Mouse (Mus musculus) limb, embryonic 13.5 days (tissue): ENCODE measurements at regions not wholly inside any gene's neighbourhood (a gene's known extent, or its start where the extent isn't known, plus 50 kb on each side); places are given as distances from the start of the nearest gene placed in this dataset.
"Not testable (repeated sequence)": the region's sequence is repeated elsewhere in the genome, so short reads cannot be mapped to it uniquely, and the experiment has no call there.

Experiments
- ATAC-seq: fragments of 200-750 bp; cut with Nextera tagmentation; 2 replicates; pipeline ENCODE4 v1.8.0; 2017; ENCODE audit warnings: low read depth, moderate number of reproducible peaks, moderate TSS enrichment; ENCODE audit not compliant: low FRiP score
- H3K27ac ChIP-seq: fragments of 300-500 bp; sonication (generic); 2 replicates; pipeline ENCODE4 v1.5.1; 2015; ENCODE audit warnings: inconsistent platforms, mild to moderate bottlenecking, moderate library complexity
- H3K27me3 ChIP-seq: fragments of 300-500 bp; sonication (generic); 2 replicates; pipeline ENCODE4 v1.6.1; 2015; ENCODE audit warnings: mild to moderate bottlenecking, inconsistent platforms
- H3K36me3 ChIP-seq: fragments of 300-500 bp; sonication (generic); 2 replicates; pipeline ENCODE4 v1.6.1; 2015; ENCODE audit warnings: inconsistent platforms, mild to moderate bottlenecking, moderate library complexity
- H3K4me1 ChIP-seq: fragments of 300-500 bp; sonication (generic); 2 replicates; pipeline ENCODE4 v1.6.1; 2015; ENCODE audit warnings: inconsistent platforms
- H3K4me2 ChIP-seq: fragments of 300-500 bp; sonication (generic); replicated peaks from 2 replicates; pipeline ENCODE4 v1.6.1; 2015; ENCODE audit warnings: inconsistent platforms, mild to moderate bottlenecking, moderate library complexity
- H3K4me3 ChIP-seq: fragments of 300-500 bp; sonication (generic); 2 replicates; pipeline ENCODE4 v1.5.1; 2015; ENCODE audit warnings: moderate library complexity, mild to moderate bottlenecking, inconsistent platforms
- H3K9ac ChIP-seq: fragments of 300-500 bp; sonication (generic); 2 replicates; pipeline ENCODE4 v1.6.1; 2015; ENCODE audit warnings: mild to moderate bottlenecking, inconsistent platforms
- H3K9me3 ChIP-seq: fragments of 300-500 bp; sonication (generic); 2 replicates; pipeline ENCODE4 v1.6.1; 2016; ENCODE audit warnings: inconsistent platforms
- WGBS: fragments of 180-500 bp; shearing (Covaris S2); methylation state at CpG from one replicate; pipeline ENCODE4 v1.1.7; 2015; 5-methylcytosine and 5-hydroxymethylcytosine counted together

DNA sequence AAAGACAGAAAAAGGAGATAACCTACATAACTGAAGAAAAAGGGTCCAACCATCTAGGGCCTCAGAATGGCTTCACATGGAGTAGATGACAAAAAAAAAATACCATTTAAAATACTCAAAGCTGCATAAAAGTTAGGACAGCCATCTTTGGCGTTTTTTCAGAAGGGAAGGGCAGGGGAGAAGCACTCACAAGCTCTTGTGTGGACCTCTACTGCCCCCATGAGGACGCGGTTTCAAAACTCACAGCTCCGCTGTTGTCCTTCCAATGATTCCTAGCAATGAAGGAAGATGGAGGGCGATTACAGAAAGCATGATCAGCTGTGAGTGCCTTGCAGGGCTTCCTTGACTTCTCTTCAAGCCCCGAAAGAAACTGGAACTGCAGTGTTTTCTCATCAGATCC is 140.8 kb upstream of the Olfr1324 start:
- WGBS = 62% methylated on average over 5 of the region's 6 CpGs
- H3K4me3 ChIP-seq = no peak overlapping the region
- no peak overlapping the region for H3K27ac ChIP-seq
- no peaks in the 10 kb centered on the region for H3K4me1 ChIP-seq
- H3K27me3 ChIP-seq = no peaks in the 10 kb centered on the region
- ATAC-seq = no peak
- no peaks in the 10 kb centered on the region for H3K9me3 ChIP-seq
- H3K36me3 ChIP-seq = peaks cover 33% of the 10 kb centered on the region
- no peak overlapping the region for H3K9ac ChIP-seq
- H3K4me2 ChIP-seq = no peak overlapping the region

DNA sequence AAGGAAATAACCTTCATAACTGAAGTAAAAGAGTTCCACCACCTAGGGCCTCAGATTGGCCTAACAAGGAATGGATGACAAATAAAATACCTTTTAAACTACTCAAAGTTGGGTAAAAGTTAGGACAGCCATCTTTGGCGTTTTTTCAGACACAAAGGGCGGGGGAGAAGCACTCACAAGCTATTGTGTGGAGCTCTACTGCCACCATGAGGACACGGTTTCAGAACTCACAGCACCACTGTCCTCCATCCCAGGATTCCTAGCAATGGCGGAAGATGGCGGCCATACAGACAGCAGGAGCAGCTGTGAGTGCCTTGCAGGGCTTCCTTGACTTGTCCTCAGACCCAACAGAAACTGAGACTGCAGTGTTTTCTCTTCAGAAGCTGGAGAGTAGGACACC is 138.0 kb upstream of the Olfr1324 start:
- no peak overlapping the region for H3K4me3 ChIP-seq
- peak overlapping the region; percentile 17; the same call in 1 of the 2 replicates for H3K4me2 ChIP-seq
- 66% methylated on average over 5 of the region's 5 CpGs for WGBS

GRCm38 (mm10) chrX:50565031-50565430 is 136.7 kb upstream of the Olfr1324 start:
- not testable (repeated sequence) for H3K9ac ChIP-seq, ATAC-seq, H3K4me2 ChIP-seq, H3K9me3 ChIP-seq, H3K27me3 ChIP-seq, H3K4me1 ChIP-seq, H3K4me3 ChIP-seq, H3K27ac ChIP-seq
- peaks cover 25% of the 10 kb centered on the region for H3K36me3 ChIP-seq
- 90% methylated on average over 5 of the region's 5 CpGs for WGBS

More for the DNA sequence above, 138.0 kb upstream of the Olfr1324 start:
- Histone ChIP-seq H3K27me3 (no peaks in the 10 kb centered on the region), H3K4me1 (no peaks in the 10 kb centered on the region), H3K27ac (no peak overlapping the region), H3K9ac (no peak overlapping the region), H3K9me3 (no peaks in the 10 kb centered on the region), H3K36me3 (peaks cover 27% of the 10 kb centered on the region)
- ATAC-seq = 0 out of 2 replicates have a peak, but pooled peaks have one; percentile 15

DNA sequence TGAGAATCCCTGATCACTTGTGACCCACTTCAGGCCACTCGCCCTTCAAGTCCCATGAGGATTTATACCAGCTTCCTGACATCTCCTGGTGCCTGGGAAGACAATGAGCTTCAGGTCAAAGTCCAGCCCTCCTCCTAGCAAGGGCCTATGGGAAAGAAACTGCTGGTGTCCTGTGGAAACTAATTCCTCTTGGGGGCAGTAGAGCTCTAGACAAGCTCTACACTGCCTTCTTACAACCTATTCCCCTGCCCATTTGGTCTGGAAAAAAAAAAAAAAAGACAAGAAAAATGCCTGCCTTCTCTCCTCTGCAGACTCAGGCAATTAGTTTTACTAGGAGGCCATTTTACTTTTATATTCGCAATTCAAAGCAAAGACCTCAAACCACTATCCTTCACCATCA is 132.6 kb upstream of the Olfr1324 start:
- no peak overlapping the region for H3K27ac ChIP-seq
- H3K36me3 ChIP-seq = 0 out of 2 replicates have a peak, but pooled peaks cover 5% of the 10 kb centered on the region
- no peaks in the 10 kb centered on the region for H3K9me3 ChIP-seq
- no peaks in the 10 kb centered on the region for H3K27me3 ChIP-seq
- no peaks in the 10 kb centered on the region for H3K4me1 ChIP-seq
- no peak overlapping the region for H3K4me2 ChIP-seq
- H3K4me3 ChIP-seq = no peak overlapping the region
- WGBS = 50% methylated on average over 2 of the region's 2 CpGs
- ATAC-seq = no peak
- H3K9ac ChIP-seq = no peak overlapping the region

DNA sequence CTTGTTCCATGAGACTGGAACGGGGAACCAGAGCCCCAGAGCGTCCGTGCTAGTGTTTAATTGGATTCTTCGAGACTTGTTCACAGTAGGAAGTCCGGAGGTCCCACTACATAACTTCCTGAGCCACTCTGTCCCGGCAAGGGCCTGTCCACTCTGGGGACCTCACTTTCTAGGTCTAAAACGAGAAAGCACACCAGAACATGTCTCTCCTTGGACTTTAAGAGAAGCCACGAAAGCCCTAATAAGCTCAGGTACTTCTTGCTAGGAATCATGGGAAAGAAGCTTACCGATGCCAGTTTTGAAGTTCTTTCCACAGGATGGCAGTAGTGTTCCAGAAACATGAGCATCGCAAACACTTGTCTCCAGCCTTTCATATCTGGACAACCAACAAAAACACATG is 122.0 kb upstream of the Olfr1324 start:
- no peak for ATAC-seq
- no peaks in the 10 kb centered on the region for H3K36me3 ChIP-seq
- H3K4me3 ChIP-seq = peak overlapping the region; percentile 36
- H3K4me1 ChIP-seq = no peaks in the 10 kb centered on the region
- peak overlapping the region; percentile 52 for H3K4me2 ChIP-seq
- no peaks in the 10 kb centered on the region for H3K27me3 ChIP-seq
- no peak overlapping the region for H3K27ac ChIP-seq
- H3K9me3 ChIP-seq = no peaks in the 10 kb centered on the region
- WGBS = 45% methylated on average over 10 of the region's 10 CpGs
- H3K9ac ChIP-seq = no peak overlapping the region

GRCm38 (mm10) chrX:50549713-50550112 is 121.4 kb upstream of the Olfr1324 start:
- Histone ChIP-seq H3K4me3 (peak overlapping the region; percentile 36), H3K27me3 (no peaks in the 10 kb centered on the region), H3K9me3 (no peaks in the 10 kb centered on the region), H3K9ac (no peak overlapping the region), H3K27ac (no peak overlapping the region), H3K4me2 (peak overlapping the region; percentile 52), H3K4me1 (no peaks in the 10 kb centered on the region), H3K36me3 (no peaks in the 10 kb centered on the region)
- 52% methylated on average over 3 of the region's 3 CpGs for WGBS
- no peak for ATAC-seq

GRCm38 (mm10) chrX:50537785-50538159 is 109.5 kb upstream of the Olfr1324 start:
- H3K36me3 ChIP-seq, H3K9ac ChIP-seq, H3K27ac ChIP-seq, H3K9me3 ChIP-seq, H3K27me3 ChIP-seq, ATAC-seq, H3K4me1 ChIP-seq: not testable (repeated sequence)
- Histone ChIP-seq H3K4me3 (peak overlapping the region; percentile 45), H3K4me2 (peak overlapping the region; percentile 37)
- WGBS = 38% methylated on average over 4 of the region's 4 CpGs

DNA sequence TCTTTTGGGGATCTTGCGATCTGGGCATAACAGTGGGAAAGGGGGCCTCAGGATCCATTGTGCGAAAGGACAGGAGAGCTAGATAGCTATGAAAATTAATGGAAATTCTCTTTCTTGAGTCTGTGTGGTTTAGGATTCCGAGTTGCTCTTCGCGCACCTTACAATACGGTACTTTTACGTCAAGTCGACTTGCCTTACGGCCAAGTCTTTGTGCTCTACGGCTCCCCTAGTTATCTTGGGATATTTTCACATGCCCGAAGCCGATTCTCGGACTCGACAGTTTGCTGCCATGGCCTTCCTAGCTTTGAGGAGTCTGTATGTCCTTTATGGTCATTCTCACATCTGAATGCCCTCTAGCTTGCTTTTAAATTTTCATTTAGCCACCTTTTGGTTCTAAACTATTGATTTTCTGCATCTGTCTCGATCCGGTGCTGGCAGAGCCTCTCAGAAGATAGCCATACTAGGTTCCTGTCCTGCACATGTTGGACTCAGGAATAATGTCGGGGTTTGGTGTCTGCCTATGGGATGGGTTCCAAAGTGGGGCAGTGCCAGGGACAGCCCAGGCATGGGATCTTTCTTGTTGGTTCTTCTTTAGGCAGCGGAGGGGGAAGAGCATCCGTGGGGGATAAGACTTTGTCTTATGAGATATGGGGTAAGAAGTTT is 109.0 kb upstream of the Olfr1324 start:
- Histone ChIP-seq H3K36me3 (no peaks in the 10 kb centered on the region), H3K9me3 (no peaks in the 10 kb centered on the region), H3K9ac (peak overlapping the region; percentile 51; the same call in 1 of the 2 replicates), H3K4me3 (peak overlapping the region; percentile 45), H3K27me3 (no peaks in the 10 kb centered on the region), H3K27ac (no peak overlapping the region), H3K4me1 (no peaks in the 10 kb centered on the region), H3K4me2 (peak overlapping the region; percentile 38)
- no peak for ATAC-seq
- WGBS = 52% methylated on average over 19 of the region's 19 CpGs

GRCm38 (mm10) chrX:50504047-50504446 is 75.7 kb upstream of the Olfr1324 start:
- Histone ChIP-seq H3K36me3 (no peaks in the 10 kb centered on the region), H3K9ac (no peak overlapping the region), H3K27ac (no peak overlapping the region), H3K4me1 (no peaks in the 10 kb centered on the region), H3K9me3 (no peaks in the 10 kb centered on the region), H3K4me2 (no peak overlapping the region), H3K27me3 (no peaks in the 10 kb centered on the region), H3K4me3 (no peak overlapping the region)
- no peak for ATAC-seq
- 27% methylated on average over 3 of the region's 3 CpGs for WGBS

GRCm38 (mm10) chrX:50501181-50501580 is 72.9 kb upstream of the Olfr1324 start:
- WGBS = 32% methylated on average over 1 of the region's 1 CpGs

DNA sequence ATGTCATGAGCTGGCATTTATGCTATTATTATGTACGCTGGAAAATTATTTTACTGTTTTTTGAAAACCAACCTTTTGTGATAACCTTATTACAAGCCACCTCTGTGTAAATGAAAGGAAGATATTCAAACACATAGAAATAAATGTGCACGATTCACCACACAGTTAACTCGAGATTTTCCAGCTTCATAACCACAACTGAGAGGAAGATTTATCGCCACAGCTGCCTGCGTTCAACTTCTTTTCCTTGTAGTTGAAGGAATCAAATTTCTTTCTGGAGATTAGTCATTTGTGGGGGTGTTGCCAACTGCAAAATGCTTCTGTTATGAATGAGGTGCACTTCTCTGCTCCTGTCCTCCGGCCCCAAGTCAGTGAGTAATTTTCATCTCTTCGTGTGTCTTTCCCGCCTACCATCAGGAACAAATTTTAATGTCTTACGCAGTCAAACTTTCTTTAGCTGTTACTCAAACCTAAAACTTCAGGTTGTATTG is 62.2 kb upstream of the Olfr1324 start:
- 64% methylated on average over 9 of the region's 9 CpGs for WGBS

More at GRCm38 (mm10) chrX:50501181-50501580, 72.9 kb upstream of the Olfr1324 start:
- H3K27me3 ChIP-seq = no peaks in the 10 kb centered on the region
- no peak for ATAC-seq
- no peaks in the 10 kb centered on the region for H3K9me3 ChIP-seq
- no peaks in the 10 kb centered on the region for H3K4me1 ChIP-seq
- H3K27ac ChIP-seq = no peak overlapping the region
- no peaks in the 10 kb centered on the region for H3K36me3 ChIP-seq
- H3K4me3 ChIP-seq = no peak overlapping the region
- no peak overlapping the region for H3K4me2 ChIP-seq
- no peak overlapping the region for H3K9ac ChIP-seq

More for the DNA sequence above, 62.2 kb upstream of the Olfr1324 start:
- H3K4me3 ChIP-seq, H3K27ac ChIP-seq, H3K4me1 ChIP-seq, H3K9me3 ChIP-seq, H3K27me3 ChIP-seq, H3K4me2 ChIP-seq, H3K9ac ChIP-seq, ATAC-seq, H3K36me3 ChIP-seq: not testable (repeated sequence)
